Mouse (Mus musculus) testis, adult 2 months (tissue): Measurements from ENCODE around the gene Fignl1.

Experiments used
- CTCF ChIP-seq: fragments of 200-500 bp; IDR thresholded peaks from 2 replicates; pipeline ENCODE4 v1.5.1; 2012; ENCODE audit warnings: low read depth, mild to moderate bottlenecking, inconsistent platforms, low read length, moderate library complexity; ENCODE audit not compliant: control insufficient read depth, insufficient read depth, insufficient replicate concordance
- POLR2A ChIP-seq: fragments of 200-500 bp; IDR thresholded peaks from 2 replicates; pipeline ENCODE4 v1.6.1; 2012; ENCODE audit warnings: low read depth, mild to moderate bottlenecking, inconsistent platforms, low read length, moderate library complexity; ENCODE audit not compliant: control insufficient read depth

DNA sequence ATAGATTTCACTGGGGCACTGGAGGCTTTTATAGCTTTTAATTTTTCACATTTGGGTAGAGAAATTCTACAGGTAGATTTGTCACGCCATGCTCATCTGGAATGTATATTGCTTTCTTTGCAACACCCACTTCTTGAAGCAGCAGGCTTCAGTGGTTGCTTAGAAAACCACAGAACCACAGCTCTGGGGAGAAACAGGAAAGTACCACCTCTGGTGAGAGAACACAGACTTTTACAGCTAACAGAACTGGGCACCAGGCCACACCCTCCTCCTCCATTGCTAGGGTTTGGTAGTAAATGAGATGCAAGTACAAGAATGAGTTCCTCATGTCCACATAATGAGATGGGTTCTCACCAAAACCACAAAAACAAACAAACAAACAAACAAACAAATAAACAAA is 42.7 kb downstream of the Fignl1 start:
- TF ChIP-seq CTCF (no peak), POLR2A (no peak)
